In the genomic region with DNA sequence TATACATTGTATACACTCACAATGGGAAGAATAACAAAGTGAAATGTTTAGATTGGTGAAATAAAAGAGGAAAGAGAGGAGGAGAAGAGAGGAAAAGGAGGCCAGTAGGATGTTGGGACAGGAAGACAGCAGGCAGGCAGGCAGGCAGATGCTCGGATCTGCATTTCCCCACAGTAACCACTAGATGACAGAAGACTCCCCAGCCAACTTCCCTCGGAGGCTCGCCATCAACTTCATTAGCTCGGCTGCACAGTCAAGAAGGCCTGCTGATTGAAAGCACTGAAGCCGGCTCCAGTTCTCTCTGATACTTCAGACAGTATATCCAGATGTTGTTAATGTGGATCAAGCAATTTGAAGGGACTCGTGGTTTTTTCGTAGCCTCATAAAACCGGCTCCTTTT, we compare ENCODE assay signal across 9 mouse cellular contexts. TPM values are rescaled to one million over a fixed set of nuclear protein-coding genes. Genes with fewer than 3 reads are reported as not detected.
A peak's percentile ranks its signal among the peaks of the same experiment; 100 is the strongest.
DNase-seq lines count a peak whose midpoint lies in the region; ATAC-seq and TF ChIP-seq lines count a peak whose summit lies in the region.
"Had no signal": no experiment of that assay in that cellular context is flagged by ENCODE, and none has a peak within 500 bp of the region (broad histone marks: within the 10 kb centered on the region; RNA-seq: fewer than 3 reads in every experiment).

No protein-coding gene starts in this region.

- peaks cover 4% of the 10 kb centered on the region for H3K36me3 ChIP-seq in hindbrain, embryonic 10.5 days
- H3K36me3 ChIP-seq in hindbrain, embryonic 12.5 days, result peaks cover 3% of the 10 kb centered on the region; the same call in 1 of the 2 replicates

- ATAC-seq in hindbrain, embryonic 12.5 days (ENCODE audit: low FRiP score), result no peak

- H3K4me3 ChIP-seq in hindbrain, embryonic 10.5 days, result no peak overlapping the region
- H3K4me3 ChIP-seq in hindbrain, embryonic 12.5 days, result no peak overlapping the region
- H3K4me3 ChIP-seq in bone marrow macrophage, adult 2 months (ENCODE audit: insufficient read depth, low read length), result no peak overlapping the region
- no peak overlapping the region for H3K4me3 ChIP-seq in olfactory bulb, adult 2 months (ENCODE audit: insufficient read depth, low read depth, low read length)

- peaks cover 19% of the 10 kb centered on the region for H3K4me1 ChIP-seq in hindbrain, embryonic 10.5 days (replicated peaks)
- peaks cover 12% of the 10 kb centered on the region for H3K4me1 ChIP-seq in hindbrain, embryonic 12.5 days
- H3K4me1 ChIP-seq in bone marrow macrophage, adult 2 months (ENCODE audit: control insufficient read depth, insufficient read depth, low read length), result peaks cover 10% of the 10 kb centered on the region
- H3K4me1 ChIP-seq in olfactory bulb, adult 2 months (ENCODE audit: control insufficient read depth, insufficient read depth, low read length), result peaks cover 12% of the 10 kb centered on the region

- DNase-seq in hindbrain, embryonic 10.5 days (ENCODE audit: low spot score), result peak; percentile 60
- peak; percentile 6 to 25 for DNase-seq in CD8-positive naive resting alpha-beta T cell, adult 2 months (ENCODE audit: low read depth in 2 of 2, low spot score in 2 of 2)
- DNase-seq in gastrocnemius, postnatal 36 days, result peak; percentile 33 to 40
- DNase-seq in layer of hippocampus, postnatal 36 days, result peak; percentile 54 to 65
- no peak for DNase-seq in urinary bladder, adult 2 months (ENCODE audit: low spot score)

- H3K27me3 ChIP-seq in hindbrain, embryonic 10.5 days (ENCODE audit: insufficient read depth, poor library complexity, severe bottlenecking), result no peaks in the 10 kb centered on the region
- no peaks in the 10 kb centered on the region for H3K27me3 ChIP-seq in hindbrain, embryonic 12.5 days

- 0 out of 2 replicates have a peak, but pooled peaks cover 4% of the 10 kb centered on the region for H3K9me3 ChIP-seq in hindbrain, embryonic 10.5 days
- 0 out of 2 replicates have a peak, but pooled peaks cover 2% of the 10 kb centered on the region for H3K9me3 ChIP-seq in hindbrain, embryonic 12.5 days (replicated peaks)

- no peak for TF ChIP-seq POLR2A in bone marrow macrophage, adult 2 months (IDR thresholded peaks at IDR 0.05; ENCODE audit: borderline replicate concordance, low read depth, low read length)
- TF ChIP-seq POLR2A in olfactory bulb, adult 2 months (IDR thresholded peaks at IDR 0.05; ENCODE audit: insufficient read depth, low read depth, low read length), result no peak

- WGBS in hindbrain, embryonic 10.5 days, result 17% methylated on average over 8 of the region's 8 CpGs
- 16% methylated on average over 8 of the region's 8 CpGs for WGBS in hindbrain, embryonic 12.5 days
- 15% methylated on average over 8 of the region's 8 CpGs for WGBS in olfactory bulb, adult 2 months

- intact Hi-C loops in gastrocnemius, postnatal 36 days (cut with DNase I), result loop anchor here (1.0 kb wide), 1 partner anchor 93 kb away; no protein-coding TSS in a partner anchor

- no peak overlapping the region for H3K9ac ChIP-seq in hindbrain, embryonic 12.5 days

- H3K4me2 ChIP-seq in hindbrain, embryonic 12.5 days (replicated peaks), result no peak overlapping the region

- TF ChIP-seq CTCF in bone marrow macrophage, adult 2 months (IDR thresholded peaks at IDR 0.05; ENCODE audit: low read depth, low read length), result peak; percentile 86
- peak; percentile 73 for TF ChIP-seq CTCF in olfactory bulb, adult 2 months (IDR thresholded peaks at IDR 0.05; ENCODE audit: insufficient read depth, low read depth, low read length)

- no peak overlapping the region for H3K27ac ChIP-seq in hindbrain, embryonic 10.5 days
- H3K27ac ChIP-seq in hindbrain, embryonic 12.5 days, result no peak overlapping the region
- H3K27ac ChIP-seq in bone marrow macrophage, adult 2 months (ENCODE audit: insufficient read depth, low read depth, low read length), result no peak overlapping the region
- peak overlapping the region; percentile 79 for H3K27ac ChIP-seq in olfactory bulb, adult 2 months (ENCODE audit: insufficient read depth, low read depth, low read length)

RNA-seq across cellular contexts. Expression of gene Zfp334, which starts 3.5 kb away (rescaled TPM):
- 16.9 and 19.9 TPM in 2 replicates for polyA plus RNA-seq in hindbrain, embryonic 10.5 days (2016; fragmentation: Nextera tagmentation; extraction: Ambion mirVana)
- polyA plus RNA-seq in hindbrain, embryonic 12.5 days (2016; fragmentation: Nextera tagmentation; extraction: Ambion mirVana), result 20.0 and 21.1 TPM in 2 replicates
- 0.27 and 0.36 TPM in 2 replicates for polyA plus RNA-seq in bone marrow macrophage, adult 2 months (2012; ENCODE audit: insufficient read depth, insufficient read length, missing spikeins)
- 1 to 10 TPM; 1.5 to 2.0 TPM for total RNA-seq in gastrocnemius, postnatal 36 days (2021)
- 10 to 100 TPM; 15.6 to 16.5 TPM for total RNA-seq in layer of hippocampus, postnatal 36 days (2021)
- polyA plus RNA-seq in olfactory bulb, adult 2 months (2012; ENCODE audit: insufficient read depth, insufficient read length, low replicate concordance, missing spikeins), result not detected in 2 replicates
- polyA plus RNA-seq in urinary bladder, adult 2 months (2012; rRNA removed), result 2.7 and 3.4 TPM in 2 replicates

RNA-seq across cellular contexts. Expression of gene Ocstamp, which starts 8.6 kb away (rescaled TPM):
- polyA plus RNA-seq in hindbrain, embryonic 10.5 days (2016; fragmentation: Nextera tagmentation; extraction: Ambion mirVana), result 0.07 TPM in 1 of 2 replicates, not detected in the other
- polyA plus RNA-seq in hindbrain, embryonic 12.5 days (2016; fragmentation: Nextera tagmentation; extraction: Ambion mirVana), result 0.05 TPM in 1 of 2 replicates, not detected in the other
- not detected in 2 replicates for polyA plus RNA-seq in bone marrow macrophage, adult 2 months (2012; ENCODE audit: insufficient read depth, insufficient read length, missing spikeins)
- total RNA-seq in gastrocnemius, postnatal 36 days (2021), result under 1 TPM in 1 of 2 experiments, not detected in 1; 0.08 TPM
- total RNA-seq in layer of hippocampus, postnatal 36 days (2021), result not detected
- polyA plus RNA-seq in olfactory bulb, adult 2 months (2012; ENCODE audit: insufficient read depth, insufficient read length, low replicate concordance, missing spikeins), result not detected in 2 replicates
- polyA plus RNA-seq in urinary bladder, adult 2 months (2012; rRNA removed), result 0.01 and 0.03 TPM in 2 replicates

RNA-seq across cellular contexts. Expression of gene Zfp663, which starts 23.0 kb away (rescaled TPM):
- 5.5 and 6.7 TPM in 2 replicates for polyA plus RNA-seq in hindbrain, embryonic 10.5 days (2016; fragmentation: Nextera tagmentation; extraction: Ambion mirVana)
- 5.5 and 6.6 TPM in 2 replicates for polyA plus RNA-seq in hindbrain, embryonic 12.5 days (2016; fragmentation: Nextera tagmentation; extraction: Ambion mirVana)
- polyA plus RNA-seq in bone marrow macrophage, adult 2 months (2012; ENCODE audit: insufficient read depth, insufficient read length, missing spikeins), result not detected in 2 replicates
- not detected for total RNA-seq in gastrocnemius, postnatal 36 days (2021)
- total RNA-seq in layer of hippocampus, postnatal 36 days (2021), result under 1 TPM; 0.15 to 0.66 TPM
- polyA plus RNA-seq in olfactory bulb, adult 2 months (2012; ENCODE audit: insufficient read depth, insufficient read length, low replicate concordance, missing spikeins), result not detected in 2 replicates
- polyA plus RNA-seq in urinary bladder, adult 2 months (2012; rRNA removed), result 0.01 TPM in 1 of 2 replicates, not detected in the other
- polyA plus RNA-seq: large intestine, adult 2 months had no signal
